Mouse (Mus musculus): ENCODE data around the gene Spock2.

DNA sequence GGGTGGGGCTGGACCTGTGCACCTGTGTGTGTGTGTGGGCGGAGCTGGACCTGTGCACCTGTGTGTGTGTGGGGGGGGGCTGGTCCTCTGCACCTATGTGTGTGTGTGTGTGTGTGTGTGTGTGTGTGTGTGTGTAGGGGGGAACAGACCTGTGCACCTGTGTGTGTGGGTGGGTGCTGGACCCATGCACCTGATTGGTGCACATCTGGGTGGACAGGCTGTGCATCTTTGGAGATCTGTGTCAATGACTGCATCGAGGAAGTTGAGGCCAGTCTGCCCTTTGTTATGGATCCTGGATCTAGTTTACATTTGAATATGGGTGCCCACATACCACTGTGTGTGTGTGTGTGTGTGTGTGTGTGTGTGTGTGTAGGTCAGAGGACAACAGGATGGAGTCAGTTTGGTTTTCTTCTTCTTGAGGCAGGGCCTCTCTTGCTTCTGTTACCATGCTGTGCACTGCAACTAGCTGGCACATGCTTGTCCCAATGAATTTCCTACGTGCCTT, 35.7 kb downstream of the Spock2 start:
- TF ChIP-seq TAL1 (IDR thresholded peaks at IDR 0.05; ENCODE audit: low read length) (no peak), GATA1 (IDR thresholded peaks at IDR 0.05; ENCODE audit: low read length) (no peak)

Measured in erythroblast, embryonic 14.5 days (primary cell).